Mouse (Mus musculus) skeletal muscle tissue, adult 2 months (tissue): Measurements from ENCODE around the gene Sema6d.

Source experiments
- DNase-seq: peaks from one replicate; pipeline ENCODE4 v3.0.0-alpha.2; 2012; ENCODE audit warnings: low read depth, low spot score

The Sema6d gene

GRCm38 (mm10) chr2:124171718-124172117 is 81.9 kb downstream of the Sema6d start:
- no peak for DNase-seq

GRCm38 (mm10) chr2:124176265-124176664 is 86.5 kb downstream of the Sema6d start:
- no peak for DNase-seq

- no peak for DNase-seq
Measured at GRCm38 (mm10) chr2:124176711-124177169, 87.0 kb downstream of the Sema6d start.

DNA sequence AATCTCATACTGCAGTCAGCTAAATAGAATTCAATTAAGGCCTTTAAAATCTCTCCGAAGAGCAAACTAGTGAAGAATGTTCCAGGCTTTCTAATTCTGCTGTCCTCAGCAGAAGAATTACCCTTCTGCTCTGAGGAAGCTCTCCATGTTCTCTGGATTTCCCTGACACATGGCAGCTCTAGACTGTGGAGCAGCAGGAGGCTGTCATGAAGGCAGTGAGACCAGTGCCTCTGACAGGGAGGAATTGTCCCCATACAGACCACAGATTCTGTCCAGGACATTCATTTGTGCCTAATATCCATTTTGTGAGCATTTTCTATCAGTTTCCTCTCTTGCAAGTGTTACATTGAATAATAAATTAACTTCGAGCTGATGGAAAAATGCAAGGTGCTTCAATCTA is 99.5 kb downstream of the Sema6d start:
- DNase-seq = no peak

- no peak for DNase-seq
Measured at GRCm38 (mm10) chr2:124194041-124194440, 104.3 kb downstream of the Sema6d start.

GRCm38 (mm10) chr2:124201493-124201892 is 111.7 kb downstream of the Sema6d start:
- no peak for DNase-seq

DNA sequence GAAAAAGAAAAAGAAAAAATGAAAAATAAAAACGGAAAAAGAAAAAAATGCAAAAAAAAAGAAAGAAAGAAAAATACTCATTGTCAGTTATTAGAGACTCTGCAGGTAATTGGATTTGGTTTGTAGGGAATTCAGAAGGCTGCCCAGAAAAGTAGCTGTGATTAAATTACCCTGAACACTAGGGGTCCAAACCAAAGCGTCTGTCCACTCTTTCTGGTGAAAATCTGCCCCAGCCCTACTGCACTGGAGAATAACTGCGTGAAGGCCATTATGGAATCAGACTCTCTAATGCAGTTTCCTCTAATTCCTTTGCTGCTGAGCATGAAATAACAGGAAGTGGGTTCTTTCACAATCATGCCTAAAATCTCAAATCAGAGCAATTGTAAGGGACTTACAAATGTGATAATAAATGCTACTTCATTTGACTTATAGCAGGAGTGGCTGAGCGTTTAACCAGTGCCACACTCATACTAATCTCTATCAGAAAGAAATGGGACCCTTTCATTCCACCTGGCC is 112.8 kb downstream of the Sema6d start:
- no peak for DNase-seq

GRCm38 (mm10) chr2:124205811-124206210 is 116.0 kb downstream of the Sema6d start:
- DNase-seq = no peak

- no peak for DNase-seq
Measured at GRCm38 (mm10) chr2:124208251-124208650, 118.5 kb downstream of the Sema6d start.

GRCm38 (mm10) chr2:124223559-124223958 is 133.8 kb downstream of the Sema6d start:
- DNase-seq = no peak

DNA sequence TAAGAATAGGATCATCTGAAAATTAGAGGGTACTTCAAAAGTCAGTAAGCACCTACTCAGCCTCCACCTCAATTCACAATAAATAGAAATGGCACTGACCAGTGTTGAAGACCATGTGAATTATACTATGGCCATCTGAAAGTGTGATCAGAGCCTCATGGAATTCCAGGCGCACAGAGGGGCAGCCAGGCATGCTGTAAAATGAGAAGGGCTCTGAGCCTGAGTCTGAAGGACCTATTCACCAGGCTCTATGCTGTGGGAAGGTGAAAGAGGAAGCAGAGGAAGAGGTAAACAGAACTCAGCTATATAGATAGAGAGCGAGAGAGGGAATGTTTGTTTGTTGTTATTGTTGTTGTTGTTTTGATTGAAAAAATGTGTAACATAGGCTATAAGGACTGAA is 134.6 kb downstream of the Sema6d start:
- no peak for DNase-seq

GRCm38 (mm10) chr2:124234636-124235221 is 145.0 kb downstream of the Sema6d start:
- DNase-seq = no peak

- DNase-seq = no peak
Measured at GRCm38 (mm10) chr2:124235237-124236055, 145.7 kb downstream of the Sema6d start.

- DNase-seq = no peak
Measured at GRCm38 (mm10) chr2:124236831-124237230, 147.1 kb downstream of the Sema6d start.

GRCm38 (mm10) chr2:124243608-124244007 is 153.8 kb downstream of the Sema6d start:
- DNase-seq = peak; percentile 2

DNA sequence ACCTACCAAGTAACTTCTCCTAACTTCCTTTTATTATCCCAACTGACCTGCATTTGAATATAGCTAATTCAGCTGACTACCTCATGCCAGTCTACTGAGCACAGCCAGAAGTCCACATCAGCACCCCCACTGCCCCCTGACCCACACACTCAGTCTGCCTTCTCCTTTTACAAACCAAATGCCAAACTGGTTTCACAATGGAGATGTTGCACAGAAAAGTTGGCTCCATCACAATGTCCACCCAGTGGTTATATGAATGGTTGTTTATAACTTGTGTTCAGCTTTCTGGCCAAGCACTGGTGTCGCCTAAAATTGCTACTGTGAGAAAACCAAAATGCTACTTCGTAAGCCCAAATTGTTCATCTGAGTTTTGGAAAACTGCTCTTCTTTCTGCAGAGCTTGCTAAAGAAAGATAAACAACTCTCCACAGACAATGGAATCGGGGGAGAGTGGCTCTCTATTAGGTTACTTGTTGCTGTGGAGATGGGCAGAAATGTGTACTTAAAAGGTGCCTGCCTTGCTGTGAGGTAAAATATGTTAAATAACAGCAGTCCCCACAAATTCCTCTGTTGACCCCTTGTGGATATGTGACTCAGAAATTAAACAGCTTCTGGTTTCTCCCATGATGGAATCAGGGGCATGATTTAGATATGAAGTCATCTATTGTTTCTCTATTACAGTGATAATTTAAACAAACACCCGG is 154.9 kb downstream of the Sema6d start:
- peak; percentile 21 for DNase-seq

DNA sequence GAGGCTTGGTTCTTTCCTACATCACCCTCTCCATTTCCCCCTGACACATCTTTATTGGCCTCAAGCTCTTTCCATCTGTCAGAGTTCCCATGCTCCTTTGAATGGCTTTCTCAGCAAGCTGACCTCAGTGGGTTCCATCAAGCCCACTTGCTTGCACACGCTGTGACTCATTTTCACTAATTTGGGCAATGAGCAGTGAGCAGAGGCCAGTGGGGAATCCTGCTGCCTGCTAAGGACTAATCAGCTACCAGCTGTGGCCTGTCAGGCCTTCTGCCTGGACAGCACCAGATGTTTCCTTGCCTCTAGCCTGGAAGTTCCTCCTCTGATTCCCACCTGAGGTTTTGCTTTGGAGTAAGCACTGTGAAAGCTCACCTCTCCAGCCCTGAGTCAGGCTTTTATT is 168.3 kb downstream of the Sema6d start:
- DNase-seq = no peak

- peak; percentile 8 for DNase-seq
Measured at GRCm38 (mm10) chr2:124264309-124264708, 174.5 kb downstream of the Sema6d start.

DNA sequence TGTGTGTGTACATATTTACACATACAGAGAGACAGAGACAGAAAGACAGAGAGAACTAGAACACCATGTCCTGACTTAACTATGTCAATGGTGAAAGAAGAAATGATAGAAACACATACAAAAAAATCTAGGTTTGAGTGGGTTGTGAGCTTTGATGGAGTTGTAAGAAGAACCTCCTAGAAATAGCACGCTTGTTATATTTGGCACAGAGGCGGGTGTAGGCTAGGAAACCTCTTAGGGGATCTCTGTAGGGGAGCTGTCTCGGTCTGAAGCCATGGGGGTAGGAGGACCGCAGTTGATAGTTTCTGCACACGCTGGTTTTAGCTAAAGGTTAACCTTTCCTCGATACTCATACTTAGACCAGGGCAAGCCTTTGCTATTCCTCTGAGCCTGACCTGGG is 181.4 kb downstream of the Sema6d start:
- no peak for DNase-seq

- DNase-seq = no peak
Measured at GRCm38 (mm10) chr2:124277492-124277891, 187.7 kb downstream of the Sema6d start.

DNA sequence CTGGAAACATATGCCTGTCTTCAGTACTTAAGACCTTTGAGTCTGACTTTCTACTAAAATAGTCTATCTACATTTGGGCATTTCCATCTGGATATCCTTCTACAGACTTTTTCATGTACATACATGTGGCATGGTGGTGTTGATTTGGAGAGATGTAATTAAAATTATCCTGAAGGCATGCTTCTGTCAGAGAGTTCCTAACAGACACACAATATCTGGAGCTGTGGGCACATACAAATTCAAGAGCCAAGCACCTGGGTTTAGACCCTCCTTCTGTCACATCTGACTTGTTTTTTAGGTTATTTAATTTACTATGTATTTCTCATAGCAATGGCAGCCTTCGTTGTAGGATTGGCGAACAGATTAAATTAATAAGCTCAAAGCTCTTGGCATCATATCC is 195.3 kb downstream of the Sema6d start:
- DNase-seq = no peak

DNA sequence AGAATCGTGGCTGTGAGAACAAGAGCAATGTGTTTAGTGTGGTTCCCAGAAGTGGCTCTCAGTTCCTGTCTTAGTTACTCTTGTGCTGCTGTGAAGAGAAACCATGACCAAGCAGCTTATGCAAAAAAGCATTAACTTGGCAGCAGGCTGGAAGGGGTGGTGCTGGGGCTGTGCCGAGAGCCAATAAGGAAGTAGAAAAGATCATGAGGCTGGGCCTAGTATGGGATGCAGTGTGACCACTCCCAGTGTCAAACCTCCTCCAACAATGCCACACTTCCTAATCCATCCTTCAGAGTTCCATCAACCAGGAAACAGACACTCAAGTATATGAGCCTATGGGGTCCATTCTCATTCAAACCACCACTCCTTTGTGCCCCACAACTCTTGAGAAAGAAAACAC is 199.6 kb downstream of the Sema6d start:
- no peak for DNase-seq
